Mouse (Mus musculus) C2C12 (cell line): ENCODE measurements at regions not wholly inside any gene's neighbourhood (a gene's known extent, or its start where the extent isn't known, plus 50 kb on each side); places are given as distances from the start of the nearest gene placed in this dataset.

Experiments
- CEBPB ChIP-seq: IDR thresholded peaks from one replicate; pipeline ENCODE4 v1.6.1; 2011; ENCODE audit warnings: low read depth, mild to moderate bottlenecking, control low read depth, moderate library complexity
- CTCF ChIP-seq: IDR thresholded peaks from one replicate; pipeline ENCODE4 v1.5.1; 2011; ENCODE audit not compliant: control insufficient read depth, insufficient read depth, insufficient read length
- FOSL1 ChIP-seq: IDR thresholded peaks from one replicate; pipeline ENCODE4 v1.8.0; 2011; ENCODE audit warnings: mild to moderate bottlenecking, low read length; ENCODE audit not compliant: poor library complexity, insufficient read depth, severe bottlenecking
- MAX ChIP-seq: IDR thresholded peaks from one replicate; pipeline ENCODE4 v1.6.1; 2011; ENCODE audit warnings: mild to moderate bottlenecking, control low read depth
- MYOD1 ChIP-seq: IDR thresholded peaks from one replicate; pipeline ENCODE4 v1.6.1; 2011; ENCODE audit warnings: low read depth; ENCODE audit not compliant: control insufficient read depth, insufficient read length
- MYOG ChIP-seq: IDR thresholded peaks from one replicate; pipeline ENCODE4 v1.6.1; 2011; ENCODE audit not compliant: control insufficient read depth, insufficient read length; ENCODE audit errors: extremely low read depth
- USF1 ChIP-seq: IDR thresholded peaks from one replicate; pipeline ENCODE4 v1.6.1; 2011; ENCODE audit warnings: low read depth, mild to moderate bottlenecking, control low read depth, moderate library complexity

DNA sequence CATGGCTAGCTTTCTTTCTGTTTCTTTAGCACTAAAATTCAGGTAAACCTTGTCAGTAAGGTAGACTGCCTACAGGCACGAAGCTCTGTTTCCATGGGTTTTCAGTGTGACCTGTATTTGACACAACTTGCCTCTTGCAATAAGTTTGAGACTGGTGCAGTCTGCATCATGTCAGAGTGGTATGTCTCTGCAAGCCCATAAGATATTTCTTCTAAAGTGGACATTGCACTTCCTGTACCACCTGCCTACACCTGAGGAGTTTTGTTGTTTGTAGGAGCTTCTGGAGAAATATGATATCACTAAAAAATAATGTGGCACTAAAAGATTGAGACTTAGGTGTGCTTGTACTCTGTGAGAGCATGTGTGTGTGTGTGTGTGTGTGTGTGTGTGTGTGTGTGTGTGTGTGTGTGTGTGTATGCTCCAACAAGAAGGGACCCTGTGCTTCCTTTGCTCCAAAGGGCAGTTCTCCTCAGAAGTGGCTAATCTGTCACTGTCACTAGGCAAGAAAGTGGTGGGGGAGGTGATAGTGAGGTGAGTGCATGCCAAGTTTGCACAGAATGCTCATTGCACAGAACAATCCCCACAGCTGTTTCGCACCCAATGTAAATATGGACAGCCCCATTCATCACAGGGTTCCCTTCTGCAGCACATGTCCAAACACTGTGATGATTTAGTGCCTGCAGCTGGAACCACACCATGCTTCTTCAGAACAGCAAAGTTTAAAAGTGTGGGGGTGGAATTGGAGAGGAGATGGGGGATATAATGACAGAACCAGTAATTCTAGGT lies 360.5 kb downstream of the Tlr4 start:
- TF ChIP-seq CTCF, result no peak
- TF ChIP-seq MAX, result no peak
- TF ChIP-seq CEBPB, result no peak
- TF ChIP-seq MYOD1, result no peak
- no peak for TF ChIP-seq USF1
- no peak for TF ChIP-seq MYOG
- no peak for TF ChIP-seq FOSL1
